Mouse (Mus musculus): ENCODE measurements around the gene Gm17571. TPM values are rescaled to one million over a fixed set of nuclear protein-coding genes. Genes with fewer than 3 reads are reported as not detected.

The Gm17571 gene
- polyA plus RNA-seq, 1 experiment from 2014 or later = not detected

DNA sequence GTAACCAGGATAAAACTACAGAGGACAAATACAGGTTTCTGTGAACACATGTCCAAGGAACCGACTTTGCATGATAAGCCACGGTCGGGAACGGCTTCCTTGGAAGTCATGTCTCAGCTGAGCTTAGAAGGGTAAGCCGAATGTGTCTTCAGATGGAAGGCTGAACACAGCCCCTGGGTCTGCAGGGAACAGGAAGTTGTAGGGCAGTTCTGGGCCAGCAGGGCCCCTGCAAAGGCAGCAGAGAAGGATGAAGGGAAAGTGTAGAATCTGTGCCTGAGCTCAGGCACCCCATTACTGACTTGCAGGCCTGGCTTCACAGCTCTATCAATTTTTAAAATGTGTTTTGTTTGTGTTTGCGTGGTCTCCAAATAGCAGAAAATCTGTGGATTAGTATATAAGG is 22.2 kb upstream of the Gm17571 start:
- DNase-seq (ENCODE audit: low spot score) = no peak
- H3K27me3 ChIP-seq (replicated peaks; ENCODE audit: low read depth, poor library complexity, severe bottlenecking) = no peaks in the 10 kb centered on the region
- no peaks in the 10 kb centered on the region for H3K9me3 ChIP-seq
- H3K4me1 ChIP-seq = peaks cover 36% of the 10 kb centered on the region
- 0 out of 2 replicates have a peak overlapping the region, but pooled peaks have one; percentile 37 for H3K27ac ChIP-seq (replicated peaks)
- H3K4me3 ChIP-seq = no peak overlapping the region
- H3K36me3 ChIP-seq (replicated peaks) = no peaks in the 10 kb centered on the region
- 80% methylated on average over 6 of the region's 6 CpGs for WGBS

DNA sequence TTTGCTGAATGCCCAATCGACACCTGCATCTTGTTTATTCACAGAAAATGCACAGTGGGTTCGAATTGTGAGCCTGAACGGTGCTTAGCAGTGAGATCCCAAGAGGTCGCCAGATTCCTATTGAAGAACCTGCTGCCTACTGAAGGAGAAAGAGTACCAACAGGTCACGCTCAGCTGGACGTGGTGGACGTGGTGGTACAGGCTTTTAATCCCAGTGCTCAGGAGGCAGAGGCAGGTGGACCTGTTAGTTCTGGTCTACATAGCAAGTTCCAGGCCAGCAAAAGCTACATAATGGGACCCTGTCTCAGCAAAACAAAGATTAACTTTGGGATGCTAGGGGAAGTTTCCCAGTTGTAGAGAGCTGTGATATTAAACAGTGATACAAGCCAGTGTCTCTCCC is 21.2 kb upstream of the Gm17571 start:
- WGBS = 79% methylated on average over 7 of the region's 7 CpGs
- no peak for DNase-seq (ENCODE audit: low spot score)
- Histone ChIP-seq H3K36me3 (replicated peaks) (no peaks in the 10 kb centered on the region), H3K27me3 (replicated peaks; ENCODE audit: low read depth, poor library complexity, severe bottlenecking) (no peaks in the 10 kb centered on the region), H3K27ac (replicated peaks) (no peak overlapping the region), H3K4me3 (no peak overlapping the region), H3K4me1 (peaks cover 36% of the 10 kb centered on the region), H3K9me3 (no peaks in the 10 kb centered on the region)

DNA sequence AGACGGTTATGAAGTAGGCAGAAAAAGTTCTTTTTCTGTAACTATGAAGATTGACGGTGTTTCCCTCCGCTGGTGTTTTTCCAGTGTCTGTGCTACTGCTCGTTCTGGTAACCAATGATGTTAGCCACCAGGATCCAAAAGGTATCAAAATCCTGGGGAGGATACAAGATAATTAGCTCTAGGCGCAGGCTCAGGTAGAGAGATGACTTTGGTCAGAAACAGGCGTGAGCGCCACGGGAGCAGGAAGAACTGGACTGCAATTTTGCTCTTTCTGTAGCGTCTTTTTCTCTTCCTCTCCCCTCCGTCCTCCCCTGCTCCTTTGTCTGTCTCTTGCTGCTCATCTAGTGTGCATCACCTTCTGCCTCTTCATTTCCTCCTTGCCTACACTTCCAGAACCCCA is 20.3 kb upstream of the Gm17571 start:
- no peaks in the 10 kb centered on the region for H3K27me3 ChIP-seq (replicated peaks; ENCODE audit: low read depth, poor library complexity, severe bottlenecking)
- no peak overlapping the region for H3K27ac ChIP-seq (replicated peaks)
- H3K36me3 ChIP-seq (replicated peaks) = no peaks in the 10 kb centered on the region
- H3K9me3 ChIP-seq = no peaks in the 10 kb centered on the region
- H3K4me1 ChIP-seq = peaks cover 36% of the 10 kb centered on the region
- DNase-seq (ENCODE audit: low spot score) = no peak
- WGBS = 84% methylated on average over 10 of the region's 10 CpGs
- no peak overlapping the region for H3K4me3 ChIP-seq

DNA sequence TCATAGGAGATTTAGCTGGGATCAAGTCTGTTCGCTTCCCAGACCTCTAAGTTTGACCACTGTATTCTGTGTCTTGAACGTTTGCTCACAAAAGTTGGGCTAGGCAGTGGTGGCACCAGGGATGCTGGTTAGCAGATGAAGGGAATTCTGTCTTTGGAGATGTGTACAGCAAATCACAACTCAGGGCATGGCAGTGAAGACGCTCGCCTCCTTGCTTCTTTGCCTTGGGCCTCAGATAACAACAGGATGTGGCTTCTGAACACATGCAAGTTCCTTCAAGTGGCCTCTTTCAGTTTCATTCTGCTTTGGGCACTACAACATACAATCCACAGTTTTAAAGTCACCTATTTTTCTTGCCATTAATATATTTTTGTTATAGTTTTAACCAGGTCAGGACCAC is 19.8 kb upstream of the Gm17571 start:
- Histone ChIP-seq H3K27me3 (replicated peaks; ENCODE audit: low read depth, poor library complexity, severe bottlenecking) (no peaks in the 10 kb centered on the region), H3K4me3 (no peak overlapping the region), H3K27ac (replicated peaks) (no peak overlapping the region), H3K9me3 (no peaks in the 10 kb centered on the region), H3K36me3 (replicated peaks) (no peaks in the 10 kb centered on the region), H3K4me1 (peaks cover 36% of the 10 kb centered on the region)
- DNase-seq (ENCODE audit: low spot score) = no peak
- 75% methylated on average over 4 of the region's 4 CpGs for WGBS

DNA sequence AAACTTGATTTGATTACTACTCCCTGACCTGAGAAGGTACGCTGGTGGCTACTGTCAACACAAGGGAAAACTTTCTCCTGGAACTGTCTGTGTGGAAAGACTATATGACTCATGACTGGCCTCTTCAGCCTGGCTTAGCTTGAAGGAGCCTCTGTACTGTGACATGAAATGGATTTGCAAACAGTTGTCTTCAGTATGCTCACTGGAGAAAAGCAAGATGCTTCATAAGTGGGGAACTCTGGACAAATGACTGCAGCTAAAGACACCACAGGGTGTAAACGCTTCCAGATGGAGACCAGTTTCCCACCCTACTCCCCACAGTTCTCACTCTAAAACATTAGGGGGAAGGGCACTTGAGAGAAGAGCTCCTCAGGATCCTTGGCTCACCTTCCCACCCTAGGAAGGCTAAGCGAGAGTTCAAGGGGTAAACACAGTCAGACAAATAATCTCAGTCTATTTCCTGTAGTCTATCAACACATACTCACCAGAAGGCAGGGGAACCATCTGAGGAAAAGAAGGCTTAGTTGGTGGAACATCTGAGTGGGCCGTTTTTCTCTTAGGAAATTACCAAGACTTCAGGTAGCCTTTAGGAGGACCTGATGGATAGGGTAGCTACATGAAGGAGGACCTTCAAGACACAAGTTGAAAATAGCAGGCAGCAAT is 18.9 kb upstream of the Gm17571 start:
- no peaks in the 10 kb centered on the region for H3K9me3 ChIP-seq
- WGBS = 65% methylated on average over 4 of the region's 4 CpGs
- H3K4me1 ChIP-seq = peaks cover 34% of the 10 kb centered on the region
- H3K36me3 ChIP-seq (replicated peaks) = no peaks in the 10 kb centered on the region
- no peak overlapping the region for H3K27ac ChIP-seq (replicated peaks)
- no peaks in the 10 kb centered on the region for H3K27me3 ChIP-seq (replicated peaks; ENCODE audit: low read depth, poor library complexity, severe bottlenecking)
- H3K4me3 ChIP-seq = no peak overlapping the region
- no peak for DNase-seq (ENCODE audit: low spot score)

DNA sequence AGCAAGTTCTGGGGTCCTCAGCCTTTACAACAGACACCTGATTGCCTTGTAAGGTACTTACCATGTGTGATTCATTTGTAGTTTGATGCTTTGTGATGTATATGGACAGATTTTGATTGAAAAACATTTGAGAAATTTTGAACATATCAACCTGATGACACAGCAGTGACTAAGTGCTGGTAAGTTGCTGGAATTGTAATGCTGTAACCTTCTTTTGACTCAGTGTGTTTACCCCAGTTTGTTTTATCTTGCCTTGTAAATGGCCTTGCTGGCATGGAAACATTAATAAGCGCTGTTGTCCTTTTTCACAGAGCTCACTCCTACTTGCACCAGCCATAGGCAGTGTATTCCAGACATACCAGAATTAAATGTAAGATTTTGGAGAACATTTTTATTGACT is 14.4 kb upstream of the Gm17571 start:
- no peaks in the 10 kb centered on the region for H3K27me3 ChIP-seq (replicated peaks; ENCODE audit: low read depth, poor library complexity, severe bottlenecking)
- peaks cover 7% of the 10 kb centered on the region for H3K4me1 ChIP-seq
- no peaks in the 10 kb centered on the region for H3K36me3 ChIP-seq (replicated peaks)
- WGBS = 94% methylated on average over 1 of the region's 1 CpGs
- no peaks in the 10 kb centered on the region for H3K9me3 ChIP-seq
- no peak for DNase-seq (ENCODE audit: low spot score)
- H3K27ac ChIP-seq (replicated peaks) = no peak overlapping the region
- H3K4me3 ChIP-seq = no peak overlapping the region

DNA sequence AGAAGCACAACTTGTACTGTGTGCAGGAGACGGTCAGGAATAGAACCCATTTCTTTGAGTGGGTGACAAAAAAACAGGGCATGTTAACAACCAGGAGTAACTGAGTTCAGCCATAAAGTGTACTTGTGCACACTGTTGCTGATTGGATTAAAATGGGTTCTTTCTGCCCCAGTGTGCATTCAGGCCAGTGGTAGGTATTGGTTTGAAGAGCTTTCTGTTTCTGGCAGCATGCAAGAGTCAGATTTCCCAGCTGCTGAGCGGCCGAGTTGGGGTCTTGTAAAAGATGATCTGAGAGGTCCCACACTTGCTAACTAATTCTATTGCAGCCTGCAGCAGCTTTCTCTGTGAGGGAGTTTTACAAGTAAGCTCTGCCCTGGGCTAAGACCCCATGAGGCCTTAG is 13.5 kb upstream of the Gm17571 start:
- WGBS = 87% methylated on average over 3 of the region's 3 CpGs
- H3K9me3 ChIP-seq = no peaks in the 10 kb centered on the region
- H3K36me3 ChIP-seq (replicated peaks) = no peaks in the 10 kb centered on the region

DNA sequence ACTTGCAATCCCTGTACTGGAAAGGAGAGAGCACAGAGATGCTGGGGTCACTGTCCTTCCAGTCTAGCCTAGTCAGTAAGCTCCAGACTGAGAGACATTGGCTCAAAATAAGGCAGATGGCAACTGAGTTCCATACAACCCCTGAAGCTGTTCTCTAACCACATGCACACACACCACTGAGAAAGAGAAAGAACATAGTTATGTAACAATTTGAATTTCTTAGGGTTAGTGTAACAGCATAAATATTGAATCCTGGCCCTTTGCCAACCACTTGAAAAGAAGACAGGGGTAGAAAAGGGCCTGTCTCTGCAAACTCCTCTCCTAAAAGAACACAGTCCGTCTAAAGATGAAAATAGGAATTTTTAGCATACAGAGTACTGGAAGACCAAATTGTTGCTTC is 12.8 kb upstream of the Gm17571 start:
- DNase-seq (ENCODE audit: low spot score) = no peak
- 90% methylated on average over 1 of the region's 1 CpGs for WGBS

More for the DNA sequence above, 13.5 kb upstream of the Gm17571 start:
- Histone ChIP-seq H3K27me3 (replicated peaks; ENCODE audit: low read depth, poor library complexity, severe bottlenecking) (no peaks in the 10 kb centered on the region), H3K4me1 (peaks cover 2% of the 10 kb centered on the region), H3K27ac (replicated peaks) (no peak overlapping the region), H3K4me3 (no peak overlapping the region)
- no peak for DNase-seq (ENCODE audit: low spot score)

DNA sequence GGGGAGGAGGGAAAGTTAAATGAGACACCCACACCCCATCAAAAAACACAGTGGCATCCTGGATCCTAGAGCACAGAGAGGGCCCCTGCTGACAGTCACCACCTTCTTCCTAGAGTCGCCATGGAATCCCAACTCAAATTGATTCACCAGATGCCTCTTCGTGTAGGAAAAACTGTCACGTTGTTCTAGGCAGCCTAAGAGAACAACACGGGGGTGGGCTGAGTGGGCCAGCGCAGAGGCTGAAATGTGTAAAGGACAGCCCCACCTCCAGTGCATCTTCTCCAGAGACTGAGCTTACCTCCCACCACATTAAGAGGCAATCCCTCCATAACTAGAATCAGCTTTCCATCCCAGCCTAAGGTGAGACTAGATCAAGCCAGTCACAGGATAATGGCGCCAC is 11.2 kb upstream of the Gm17571 start:
- Histone ChIP-seq H3K4me1 (peaks cover 13% of the 10 kb centered on the region), H3K4me3 (no peak overlapping the region), H3K36me3 (replicated peaks) (no peaks in the 10 kb centered on the region), H3K27me3 (replicated peaks; ENCODE audit: low read depth, poor library complexity, severe bottlenecking) (no peaks in the 10 kb centered on the region), H3K9me3 (no peaks in the 10 kb centered on the region), H3K27ac (replicated peaks) (no peak overlapping the region)
- DNase-seq (ENCODE audit: low spot score) = no peak
- whole genome bisulfite sequencing = 87% methylated on average over 6 of the region's 6 CpGs

More for the DNA sequence above, 12.8 kb upstream of the Gm17571 start:
- Histone ChIP-seq H3K36me3 (replicated peaks) (no peaks in the 10 kb centered on the region), H3K4me1 (peaks cover 9% of the 10 kb centered on the region), H3K4me3 (no peak overlapping the region), H3K27me3 (replicated peaks; ENCODE audit: low read depth, poor library complexity, severe bottlenecking) (no peaks in the 10 kb centered on the region), H3K27ac (replicated peaks) (no peak overlapping the region), H3K9me3 (no peaks in the 10 kb centered on the region)

DNA sequence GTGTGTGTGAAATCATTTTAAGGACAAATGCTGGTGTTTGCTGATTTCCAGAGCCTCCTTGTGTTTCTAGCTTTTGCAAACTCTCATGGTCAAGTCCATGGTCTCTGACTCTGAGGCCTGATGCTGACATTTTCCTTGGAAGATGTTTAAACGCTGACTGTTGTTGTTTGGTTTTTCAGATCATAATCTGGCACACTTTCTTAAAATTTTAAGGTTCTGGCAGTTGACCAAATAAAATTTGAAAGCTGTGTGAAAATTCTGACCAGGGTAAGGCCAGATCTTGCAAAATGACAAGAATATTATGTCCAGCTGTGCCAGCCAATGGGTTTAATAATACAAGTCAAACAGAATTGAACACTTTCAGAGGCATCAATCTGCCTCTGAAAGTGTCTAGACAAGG is 8.7 kb upstream of the Gm17571 start:
- H3K4me3 ChIP-seq = no peak overlapping the region
- peaks cover 13% of the 10 kb centered on the region for H3K4me1 ChIP-seq
- 78% methylated on average over 1 of the region's 1 CpGs for WGBS
- H3K36me3 ChIP-seq (replicated peaks) = no peaks in the 10 kb centered on the region
- H3K9me3 ChIP-seq = no peaks in the 10 kb centered on the region
- no peak for DNase-seq (ENCODE audit: low spot score)
- peak overlapping the region; percentile 54 for H3K27ac ChIP-seq (replicated peaks)
- no peaks in the 10 kb centered on the region for H3K27me3 ChIP-seq (replicated peaks; ENCODE audit: low read depth, poor library complexity, severe bottlenecking)

DNA sequence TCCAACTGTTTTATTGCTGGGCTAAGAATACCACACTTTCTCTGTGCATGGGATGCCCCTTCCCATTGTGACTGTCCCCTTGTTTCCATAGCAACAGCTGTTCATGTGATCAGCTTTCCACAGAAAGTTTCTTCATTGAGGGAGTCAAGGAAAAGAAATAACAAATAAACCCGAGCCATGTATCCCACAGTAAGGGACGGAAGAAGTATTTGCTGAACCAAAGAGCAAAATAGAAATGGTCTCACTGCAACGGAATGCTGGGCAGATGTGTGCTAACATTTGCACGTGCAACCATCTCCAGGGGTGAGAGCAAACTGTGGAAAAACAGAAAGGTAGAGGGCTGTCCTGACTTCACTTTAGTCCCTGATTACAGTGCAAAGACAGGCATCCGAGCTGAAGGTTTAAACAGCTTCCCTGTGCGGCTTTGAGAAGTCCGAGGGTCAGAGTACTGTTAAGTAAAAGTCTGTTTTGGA is 8.1 kb upstream of the Gm17571 start:
- Histone ChIP-seq H3K27ac (replicated peaks) (peak overlapping the region; percentile 54), H3K4me1 (peaks cover 13% of the 10 kb centered on the region), H3K4me3 (no peak overlapping the region), H3K27me3 (replicated peaks; ENCODE audit: low read depth, poor library complexity, severe bottlenecking) (no peaks in the 10 kb centered on the region), H3K36me3 (replicated peaks) (no peaks in the 10 kb centered on the region), H3K9me3 (no peaks in the 10 kb centered on the region)
- peak; percentile 30 for DNase-seq (ENCODE audit: low spot score)
- 43% methylated on average over 7 of the region's 7 CpGs for WGBS

DNA sequence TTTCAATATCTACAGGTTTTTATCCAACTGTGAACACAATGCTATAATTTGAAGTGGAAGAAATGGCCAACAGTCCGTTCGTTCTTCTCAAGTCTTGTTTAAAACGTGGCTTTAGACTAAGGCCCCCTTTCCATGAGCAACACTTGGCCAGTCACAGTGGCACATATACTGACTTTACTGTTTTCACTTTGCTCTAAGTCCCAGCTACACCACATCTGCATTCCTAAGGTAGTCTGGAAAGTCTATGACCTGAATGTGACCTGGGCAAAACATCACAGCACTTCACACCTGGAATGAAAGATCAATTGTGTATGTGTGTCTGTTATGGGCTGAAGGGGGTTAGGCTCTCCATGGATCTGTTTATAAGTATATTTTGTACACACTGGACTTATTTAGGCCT is 2.2 kb upstream of the Gm17571 start:
- DNase-seq (ENCODE audit: low spot score) = no peak
- Histone ChIP-seq H3K4me3 (no peak overlapping the region), H3K9me3 (no peaks in the 10 kb centered on the region), H3K36me3 (replicated peaks) (no peaks in the 10 kb centered on the region), H3K4me1 (peaks cover 6% of the 10 kb centered on the region; the same call in 1 of the 2 replicates), H3K27ac (replicated peaks) (no peak overlapping the region), H3K27me3 (replicated peaks; ENCODE audit: low read depth, poor library complexity, severe bottlenecking) (no peaks in the 10 kb centered on the region)
- 86% methylated on average over 3 of the region's 3 CpGs for WGBS

DNA sequence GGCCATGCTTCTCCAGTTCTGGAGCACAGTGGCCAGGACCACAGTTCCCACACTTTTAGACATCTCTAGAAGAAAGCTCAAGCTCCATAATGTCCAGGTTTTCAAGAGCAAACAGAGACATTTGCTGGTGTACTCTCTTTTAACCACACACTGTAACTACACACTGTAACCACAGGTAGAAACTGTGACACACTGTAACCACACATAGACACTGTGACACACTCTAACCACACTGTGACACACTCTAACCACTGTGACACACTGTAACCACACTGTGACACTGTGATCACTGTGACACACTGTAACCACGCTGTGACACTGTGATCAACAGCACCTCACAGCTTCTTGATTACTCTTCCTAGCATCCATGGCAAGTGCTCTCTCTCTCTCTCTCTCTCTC is 317 bp downstream of the Gm17571 start:
- Histone ChIP-seq H3K27me3 (replicated peaks; ENCODE audit: low read depth, poor library complexity, severe bottlenecking) (no peaks in the 10 kb centered on the region), H3K36me3 (replicated peaks) (no peaks in the 10 kb centered on the region), H3K4me1 (peaks cover 6% of the 10 kb centered on the region; the same call in 1 of the 2 replicates), H3K27ac (replicated peaks) (no peak overlapping the region), H3K4me3 (no peak overlapping the region), H3K9me3 (no peaks in the 10 kb centered on the region)
- no peak for DNase-seq (ENCODE audit: low spot score)
- 95% methylated on average over 1 of the region's 1 CpGs for WGBS

Data from embryonic facial prominence, embryonic 10.5 days (tissue).